Mouse (Mus musculus): ENCODE data around the gene Nbr1. TPM values are rescaled to one million over a fixed set of nuclear protein-coding genes. Genes with fewer than 3 reads are reported as not detected.

The Nbr1 gene
- polyA plus RNA-seq (2017; shearing (Covaris generic)): 136 TPM

GRCm38 (mm10) chr11:101551751-101552475 lies at the start of gene Nbr1, which contains the start of gene Brca1:
Gene Nbr1, plus strand, starts transcription at chr11:101552149.
Gene Brca1, minus strand, starts transcription at chr11:101551955.

GRCm38 (mm10) chr11:101582054-101583035 lies 30.4 kb downstream of the Nbr1 start, which contains the start of gene Tmem106a:
Gene Tmem106a, plus strand, starts transcription at chr11:101582242.

GRCm38 (mm10) chr11:101599156-101599555 lies 47.2 kb downstream of the Nbr1 start, which contains the start of gene Gm11634:
Gene Gm11634, minus strand, starts transcription at chr11:101599256.

DNA sequence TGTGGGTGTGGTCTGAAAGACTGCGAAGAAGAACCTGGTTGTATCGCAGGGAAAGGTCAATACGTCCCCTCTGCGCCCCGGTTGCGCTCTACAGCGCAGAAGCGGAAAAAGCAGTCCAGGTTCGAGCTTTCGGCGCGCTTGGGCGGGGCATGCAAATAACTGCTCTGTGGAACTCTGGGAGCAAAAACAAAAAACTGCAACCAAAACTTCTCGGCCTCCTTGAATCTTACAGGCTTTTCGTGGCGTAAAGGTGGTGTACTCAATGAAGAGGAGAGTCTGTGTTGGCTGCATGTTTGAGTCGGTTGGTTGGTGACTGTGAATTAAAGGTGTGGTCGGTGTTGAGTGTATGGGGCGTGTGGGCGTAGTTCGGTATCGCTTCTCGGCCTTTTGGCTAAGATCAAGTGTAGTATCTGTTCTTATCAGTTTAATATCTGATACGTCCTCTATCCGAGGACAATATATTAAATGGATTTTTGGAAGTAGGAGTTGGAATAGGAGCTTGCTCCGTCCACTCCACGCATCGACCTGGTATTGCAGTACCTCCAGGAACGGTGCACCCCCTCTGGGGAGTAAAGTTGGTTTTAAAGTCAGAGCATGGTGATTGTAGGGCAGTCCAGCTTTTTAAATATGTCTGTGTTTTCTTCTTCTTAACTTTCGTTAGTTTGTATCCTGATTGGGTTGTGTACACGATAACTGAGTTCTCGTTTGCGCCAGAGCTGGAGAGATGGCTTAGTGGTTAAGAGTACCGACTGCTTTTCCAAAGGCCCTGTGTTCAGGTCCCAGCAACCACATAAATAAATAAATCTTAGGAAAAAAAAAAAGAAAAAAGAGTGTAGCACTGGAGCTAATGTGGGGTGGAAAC lies 75.3 kb downstream of the Nbr1 start, which contains the start of gene Rdm1:
TSS of gene Rdm1 (plus strand) at position 201 of the 862 bp plus-strand sequence.

Other genes with a start within 250 kb of the Nbr1 start
- 206 TPM for gene Becn1, start 249.9 kb upstream of the Nbr1 start, polyA plus RNA-seq (2017; shearing (Covaris generic))
- 167 TPM for gene Psme3, start 235.9 kb upstream of the Nbr1 start, polyA plus RNA-seq (2017; shearing (Covaris generic))
- 3.3 TPM for gene Aoc2, start 227.1 kb upstream of the Nbr1 start, polyA plus RNA-seq (2017; shearing (Covaris generic))
- not detected for gene Aoc3, start 221.5 kb upstream of the Nbr1 start, polyA plus RNA-seq (2017; shearing (Covaris generic))
- gene G6pc, start 184.6 kb upstream of the Nbr1 start, polyA plus RNA-seq (2017; shearing (Covaris generic)): not detected
- gene Aarsd1, start 134.5 kb upstream of the Nbr1 start, polyA plus RNA-seq (2017; shearing (Covaris generic)): 26.2 TPM
- 3.5 TPM for gene Gm27029, start 127.4 kb upstream of the Nbr1 start, polyA plus RNA-seq (2017; shearing (Covaris generic))
- 33.8 TPM for gene Rundc1, start 127.1 kb upstream of the Nbr1 start, polyA plus RNA-seq (2017; shearing (Covaris generic))
- gene Ptges3l, start 126.8 kb upstream of the Nbr1 start, polyA plus RNA-seq (2017; shearing (Covaris generic)): 4.8 TPM
- gene Rpl27, start 109.9 kb upstream of the Nbr1 start, polyA plus RNA-seq (2017; shearing (Covaris generic)): 323 TPM
- 127 TPM for gene Ifi35, start 103.7 kb upstream of the Nbr1 start, polyA plus RNA-seq (2017; shearing (Covaris generic))
- 0.27 TPM for gene Rnd2, start 87.2 kb upstream of the Nbr1 start, polyA plus RNA-seq (2017; shearing (Covaris generic))
- 0.62 TPM for gene Vat1, start 85.9 kb upstream of the Nbr1 start, polyA plus RNA-seq (2017; shearing (Covaris generic))
- 2.2 TPM for gene Brca1, start 194 bp upstream of the Nbr1 start, polyA plus RNA-seq (2017; shearing (Covaris generic))
- gene Tmem106a, start 30.1 kb downstream of the Nbr1 start, polyA plus RNA-seq (2017; shearing (Covaris generic)): 15.4 TPM
- gene Gm11634, start 47.1 kb downstream of the Nbr1 start, polyA plus RNA-seq (2017; shearing (Covaris generic)): not detected
- gene Rdm1, start 75.0 kb downstream of the Nbr1 start, polyA plus RNA-seq (2017; shearing (Covaris generic)): 45.2 TPM
- 12.0 TPM for gene Arl4d, start 113.4 kb downstream of the Nbr1 start, polyA plus RNA-seq (2017; shearing (Covaris generic))
- 52.8 TPM for gene Dhx8, start 180.8 kb downstream of the Nbr1 start, polyA plus RNA-seq (2017; shearing (Covaris generic))
- gene Etv4, start 233.2 kb downstream of the Nbr1 start, polyA plus RNA-seq (2017; shearing (Covaris generic)): not detected